Mouse (Mus musculus): ENCODE results near the gene Slc5a5. TPM values are rescaled to one million over a fixed set of nuclear protein-coding genes. Genes with fewer than 3 reads are reported as not detected.

Slc5a5 gene
- 0.05 TPM in 1 of 2 replicates, not detected in the other for polyA plus RNA-seq (2015; fragmentation: Nextera tagmentation; extraction: Ambion mirVana)

- Histone ChIP-seq H3K9ac (no peak within 1 kb of the TSS), H3K36me3 (replicated peaks) (peaks cover 28% of the 10 kb centered on the region), H3K4me1 (replicated peaks) (peaks cover 61% of the 10 kb centered on the region), H3K9me3 (replicated peaks) (no peaks in the 10 kb centered on the region), H3K4me3 (replicated peaks) (peak within 1 kb of the TSS; percentile 26), H3K27me3 (peaks cover 68% of the 10 kb centered on the region), H3K27ac (replicated peaks) (no peak within 1 kb of the TSS), H3K4me2 (peak within 1 kb of the TSS; percentile 38)
- 5% methylated on average over 80 of the region's 80 CpGs for WGBS (ENCODE audit: insufficient replicate concordance)
- no peak for ATAC-seq (ENCODE audit: insufficient read depth)
Observed at GRCm38 (mm10) chr8:70892022-70892895, at the start of gene Slc5a5. TSS of gene Slc5a5 (minus strand) at chr8:70892757.

- H3K27me3 ChIP-seq: peaks cover 4% of the 10 kb centered on the region; the same call in 1 of the 2 replicates
- WGBS (ENCODE audit: insufficient replicate concordance): 51% methylated on average over 2 of the region's 2 CpGs
- H3K27ac ChIP-seq (replicated peaks): no peak overlapping the region
- H3K36me3 ChIP-seq (replicated peaks): no peaks in the 10 kb centered on the region
- no peaks in the 10 kb centered on the region for H3K9me3 ChIP-seq (replicated peaks)
- H3K4me1 ChIP-seq (replicated peaks): no peaks in the 10 kb centered on the region
- H3K9ac ChIP-seq: no peak overlapping the region
- no peak overlapping the region for H3K4me3 ChIP-seq (replicated peaks)
- H3K4me2 ChIP-seq: no peak overlapping the region
- ATAC-seq (ENCODE audit: insufficient read depth): no peak
Observed at GRCm38 (mm10) chr8:70941478-70941877, 48.9 kb upstream of the Slc5a5 start.

GRCm38 (mm10) chr8:70937200-70937599 lies 44.6 kb upstream of the Slc5a5 start:
- no peaks in the 10 kb centered on the region for H3K9me3 ChIP-seq (replicated peaks)
- H3K27ac ChIP-seq (replicated peaks): no peak overlapping the region
- H3K36me3 ChIP-seq (replicated peaks): no peaks in the 10 kb centered on the region
- H3K27me3 ChIP-seq: no peaks in the 10 kb centered on the region
- ATAC-seq (ENCODE audit: insufficient read depth): no peak
- H3K4me3 ChIP-seq (replicated peaks): no peak overlapping the region
- no peak overlapping the region for H3K9ac ChIP-seq
- WGBS (ENCODE audit: insufficient replicate concordance): 64% methylated on average over 6 of the region's 6 CpGs
- no peaks in the 10 kb centered on the region for H3K4me1 ChIP-seq (replicated peaks)
- H3K4me2 ChIP-seq: no peak overlapping the region

GRCm38 (mm10) chr8:70934786-70935185 lies 42.2 kb upstream of the Slc5a5 start:
- Histone ChIP-seq H3K4me1 (replicated peaks) (no peaks in the 10 kb centered on the region), H3K27ac (replicated peaks) (no peak overlapping the region), H3K4me2 (no peak overlapping the region), H3K9ac (no peak overlapping the region), H3K27me3 (no peaks in the 10 kb centered on the region), H3K4me3 (replicated peaks) (no peak overlapping the region), H3K9me3 (replicated peaks) (no peaks in the 10 kb centered on the region), H3K36me3 (replicated peaks) (no peaks in the 10 kb centered on the region)
- no peak for ATAC-seq (ENCODE audit: insufficient read depth)
- 38% methylated on average over 7 of the region's 7 CpGs for WGBS (ENCODE audit: insufficient replicate concordance)

- no peak overlapping the region for H3K27ac ChIP-seq (replicated peaks)
- no peaks in the 10 kb centered on the region for H3K4me1 ChIP-seq (replicated peaks)
- WGBS (ENCODE audit: insufficient replicate concordance): 76% methylated on average over 4 of the region's 4 CpGs
- H3K4me3 ChIP-seq (replicated peaks): no peak overlapping the region
- no peaks in the 10 kb centered on the region for H3K27me3 ChIP-seq
- no peak for ATAC-seq (ENCODE audit: insufficient read depth)
- H3K9me3 ChIP-seq (replicated peaks): no peaks in the 10 kb centered on the region
- H3K36me3 ChIP-seq (replicated peaks): no peaks in the 10 kb centered on the region
- H3K9ac ChIP-seq: no peak overlapping the region
- no peak overlapping the region for H3K4me2 ChIP-seq
Observed at GRCm38 (mm10) chr8:70933036-70933435, 40.5 kb upstream of the Slc5a5 start.

- no peak for ATAC-seq (ENCODE audit: insufficient read depth)
- H3K36me3 ChIP-seq (replicated peaks): no peaks in the 10 kb centered on the region
Observed at GRCm38 (mm10) chr8:70931731-70932130, 39.2 kb upstream of the Slc5a5 start.

GRCm38 (mm10) chr8:70928778-70929322 lies 36.3 kb upstream of the Slc5a5 start:
- H3K9ac ChIP-seq: no peak overlapping the region
- H3K27me3 ChIP-seq: no peaks in the 10 kb centered on the region
- 45% methylated on average over 5 of the region's 5 CpGs for WGBS (ENCODE audit: insufficient replicate concordance)
- H3K4me1 ChIP-seq (replicated peaks): no peaks in the 10 kb centered on the region
- H3K4me2 ChIP-seq: no peak overlapping the region
- no peak for ATAC-seq (ENCODE audit: insufficient read depth)
- H3K36me3 ChIP-seq (replicated peaks): no peaks in the 10 kb centered on the region
- H3K27ac ChIP-seq (replicated peaks): no peak overlapping the region
- H3K4me3 ChIP-seq (replicated peaks): no peak overlapping the region
- H3K9me3 ChIP-seq (replicated peaks): no peaks in the 10 kb centered on the region

More at GRCm38 (mm10) chr8:70931731-70932130, 39.2 kb upstream of the Slc5a5 start:
- Histone ChIP-seq H3K4me2 (no peak overlapping the region), H3K27ac (replicated peaks) (no peak overlapping the region), H3K4me3 (replicated peaks) (no peak overlapping the region), H3K4me1 (replicated peaks) (no peaks in the 10 kb centered on the region), H3K9ac (no peak overlapping the region), H3K9me3 (replicated peaks) (no peaks in the 10 kb centered on the region), H3K27me3 (no peaks in the 10 kb centered on the region)
- WGBS (ENCODE audit: insufficient replicate concordance): 81% methylated on average over 11 of the region's 11 CpGs

- Histone ChIP-seq H3K4me1 (replicated peaks) (no peaks in the 10 kb centered on the region), H3K4me3 (replicated peaks) (no peak overlapping the region), H3K27ac (replicated peaks) (no peak overlapping the region), H3K36me3 (replicated peaks) (no peaks in the 10 kb centered on the region), H3K27me3 (no peaks in the 10 kb centered on the region), H3K9ac (no peak overlapping the region), H3K9me3 (replicated peaks) (no peaks in the 10 kb centered on the region), H3K4me2 (no peak overlapping the region)
- 66% methylated on average over 3 of the region's 3 CpGs for WGBS (ENCODE audit: insufficient replicate concordance)
- ATAC-seq (ENCODE audit: insufficient read depth): no peak
Observed at GRCm38 (mm10) chr8:70928096-70928495, 35.5 kb upstream of the Slc5a5 start.

- no peak for ATAC-seq (ENCODE audit: insufficient read depth)
- Histone ChIP-seq H3K36me3 (replicated peaks) (no peaks in the 10 kb centered on the region), H3K9ac (no peak overlapping the region), H3K4me2 (no peak overlapping the region), H3K27ac (replicated peaks) (no peak overlapping the region), H3K4me1 (replicated peaks) (no peaks in the 10 kb centered on the region), H3K4me3 (replicated peaks) (no peak overlapping the region), H3K9me3 (replicated peaks) (no peaks in the 10 kb centered on the region), H3K27me3 (no peaks in the 10 kb centered on the region)
- WGBS (ENCODE audit: insufficient replicate concordance): 58% methylated on average over 5 of the region's 5 CpGs
Observed at GRCm38 (mm10) chr8:70926396-70926795, 33.8 kb upstream of the Slc5a5 start.

- no peak for ATAC-seq (ENCODE audit: insufficient read depth)
- Histone ChIP-seq H3K9me3 (replicated peaks) (no peaks in the 10 kb centered on the region), H3K27ac (replicated peaks) (no peak overlapping the region), H3K9ac (no peak overlapping the region), H3K27me3 (no peaks in the 10 kb centered on the region), H3K36me3 (replicated peaks) (no peaks in the 10 kb centered on the region), H3K4me2 (no peak overlapping the region), H3K4me3 (replicated peaks) (no peak overlapping the region), H3K4me1 (replicated peaks) (no peaks in the 10 kb centered on the region)
- WGBS (ENCODE audit: insufficient replicate concordance): 72% methylated on average over 4 of the region's 4 CpGs
Observed at GRCm38 (mm10) chr8:70925754-70926153, 33.2 kb upstream of the Slc5a5 start.

- no peak overlapping the region for H3K4me2 ChIP-seq
- 70% methylated on average over 4 of the region's 4 CpGs for WGBS (ENCODE audit: insufficient replicate concordance)
- H3K9me3 ChIP-seq (replicated peaks): no peaks in the 10 kb centered on the region
- no peak for ATAC-seq (ENCODE audit: insufficient read depth)
- H3K27ac ChIP-seq (replicated peaks): no peak overlapping the region
- no peaks in the 10 kb centered on the region for H3K4me1 ChIP-seq (replicated peaks)
- no peaks in the 10 kb centered on the region for H3K27me3 ChIP-seq
- no peak overlapping the region for H3K4me3 ChIP-seq (replicated peaks)
- H3K9ac ChIP-seq: no peak overlapping the region
- H3K36me3 ChIP-seq (replicated peaks): no peaks in the 10 kb centered on the region
Observed at GRCm38 (mm10) chr8:70924151-70924550, 31.6 kb upstream of the Slc5a5 start.

Data from liver, embryonic 15.5 days (tissue).